Mouse (Mus musculus) CH12.LX (cell line): ENCODE measurements around the gene Patj.

Experiments used
- CTCF ChIP-seq, 2 experiments: IDR thresholded peaks in 1 of 2; conservative IDR thresholded peaks in 1 of 2; 2 replicates each; pipeline ENCODE4 v1.5.1; 2011 to 2012; ENCODE audit warnings: low read depth in 2 of 2, low read length in 2 of 2, improper control_type of control experiment in 1 of 2, inconsistent platforms in 1 of 2, mild to moderate bottlenecking in 1 of 2, moderate library complexity in 1 of 2
- JUND ChIP-seq: conservative IDR thresholded peaks from 2 replicates; pipeline ENCODE4 v1.6.1; 2011; ENCODE audit warnings: low read depth, low read length, improper control_type of control experiment
- MAX ChIP-seq: IDR thresholded peaks from 2 replicates; pipeline ENCODE4 v1.6.1; 2011; ENCODE audit warnings: low read length, improper control_type of control experiment
- MAZ ChIP-seq: IDR thresholded peaks from 2 replicates; pipeline ENCODE4 v1.6.1; 2012; ENCODE audit warnings: low read depth, mild to moderate bottlenecking, inconsistent platforms, low read length, improper control_type of control experiment, moderate library complexity
- ZNF384 ChIP-seq: IDR thresholded peaks from 2 replicates; pipeline ENCODE4 v1.6.1; 2012; ENCODE audit warnings: low read depth, low read length, improper control_type of control experiment, inconsistent platforms

DNA sequence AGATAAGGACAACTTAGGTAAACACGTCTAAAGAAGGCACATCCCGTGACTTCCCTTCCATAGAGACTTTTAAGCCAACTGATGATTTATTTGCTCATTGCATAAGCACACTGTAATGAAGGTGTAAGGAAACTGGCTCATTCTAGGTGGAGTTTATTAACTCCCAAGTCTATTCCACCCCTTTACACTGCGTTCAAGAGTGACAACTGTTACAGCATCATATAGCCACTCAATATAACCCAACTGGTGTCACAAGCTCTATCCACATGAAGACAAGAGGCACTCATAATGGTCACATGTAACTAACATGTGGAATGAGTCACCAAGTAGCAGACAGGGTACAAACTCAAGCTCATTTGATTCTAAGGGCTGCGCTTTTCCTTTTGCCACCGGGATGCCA lies 47.0 kb upstream of the Patj start:
- TF ChIP-seq MAX (no peak), MAZ (no peak), ZNF384 (no peak), JUND (no peak), CTCF (conservative IDR thresholded peaks at IDR 0.05 in 1 of 2, IDR thresholded peaks at IDR 0.05 in 1 of 2; ENCODE audit: low read depth in 2 of 2, low read length in 2 of 2) (no peak)
